Mouse (Mus musculus): ENCODE measurements at regions not wholly inside any gene's neighbourhood (a gene's known extent, or its start where the extent isn't known, plus 50 kb on each side); places are given as distances from the start of the nearest gene placed in this dataset.

- TF ChIP-seq CTCF (IDR thresholded peaks at IDR 0.05; ENCODE audit: low read depth), result no peak
- TF ChIP-seq EP300 (optimal IDR thresholded peaks at IDR 0.05), result no peak
Observed at GRCm38 (mm10) chr3:149918201-149918600, 927.8 kb upstream of the Adgrl2 start.
